Mouse (Mus musculus): Measurements from ENCODE around the gene Krr1.
"Not testable (repeated sequence)": the region's sequence is repeated elsewhere in the genome, so short reads cannot be mapped to it uniquely, and the experiment has no call there.

Gene Krr1

GRCm38 (mm10) chr10:111977584-111977983, 5.1 kb downstream of the Krr1 start:
- peak; percentile 78 for DNase-seq (ENCODE audit: low read depth, low spot score)

GRCm38 (mm10) chr10:111983070-111983469, 10.6 kb downstream of the Krr1 start:
- DNase-seq (ENCODE audit: low read depth, low spot score), result no peak

GRCm38 (mm10) chr10:111986453-111986852, 14.0 kb downstream of the Krr1 start:
- no peak for DNase-seq (ENCODE audit: low read depth, low spot score)

GRCm38 (mm10) chr10:111995803-111996548, 23.5 kb downstream of the Krr1 start:
- DNase-seq (ENCODE audit: low read depth, low spot score), result no peak

- DNase-seq (ENCODE audit: low read depth, low spot score), result no peak
These were observed 24.1 kb downstream of the Krr1 start for GRCm38 (mm10) chr10:111996549-111996904.

GRCm38 (mm10) chr10:111996911-111997347, 24.5 kb downstream of the Krr1 start:
- no peak for DNase-seq (ENCODE audit: low read depth, low spot score)

GRCm38 (mm10) chr10:111997671-111998070, 25.2 kb downstream of the Krr1 start:
- DNase-seq (ENCODE audit: low read depth, low spot score), result no peak

GRCm38 (mm10) chr10:111999765-112000164, 27.3 kb downstream of the Krr1 start:
- DNase-seq (ENCODE audit: low read depth, low spot score), result no peak

- no peak for DNase-seq (ENCODE audit: low read depth, low spot score)
These were observed 28.1 kb downstream of the Krr1 start for GRCm38 (mm10) chr10:112000568-112000967.

- no peak for DNase-seq (ENCODE audit: low read depth, low spot score)
These were observed 28.9 kb downstream of the Krr1 start for GRCm38 (mm10) chr10:112001350-112001749.

GRCm38 (mm10) chr10:112001756-112002520, 29.5 kb downstream of the Krr1 start:
- no peak for DNase-seq (ENCODE audit: low read depth, low spot score)

GRCm38 (mm10) chr10:112002544-112003215, 30.2 kb downstream of the Krr1 start, which contains the start of gene Glipr1:
Gene Glipr1, minus strand, starts transcription at chr10:112002631.
- no peak for DNase-seq (ENCODE audit: low read depth, low spot score)

GRCm38 (mm10) chr10:112009511-112009910, 37.0 kb downstream of the Krr1 start:
- DNase-seq (ENCODE audit: low read depth, low spot score), result not testable (repeated sequence)

- no peak for DNase-seq (ENCODE audit: low read depth, low spot score)
These were observed 51.1 kb downstream of the Krr1 start for GRCm38 (mm10) chr10:112023585-112023984.

- DNase-seq (ENCODE audit: low read depth, low spot score), result not testable (repeated sequence)
These were observed 56.2 kb downstream of the Krr1 start for GRCm38 (mm10) chr10:112028689-112029088.
